Mouse (Mus musculus): ENCODE results near the gene Hnrnpl. TPM values are rescaled to one million over a fixed set of nuclear protein-coding genes. Genes with fewer than 3 reads are reported as not detected.

Gene Hnrnpl
- polyA plus RNA-seq (2012; ENCODE audit: insufficient read depth, insufficient read length, low replicate concordance, missing spikeins): 179 and 465 TPM in 2 replicates

DNA sequence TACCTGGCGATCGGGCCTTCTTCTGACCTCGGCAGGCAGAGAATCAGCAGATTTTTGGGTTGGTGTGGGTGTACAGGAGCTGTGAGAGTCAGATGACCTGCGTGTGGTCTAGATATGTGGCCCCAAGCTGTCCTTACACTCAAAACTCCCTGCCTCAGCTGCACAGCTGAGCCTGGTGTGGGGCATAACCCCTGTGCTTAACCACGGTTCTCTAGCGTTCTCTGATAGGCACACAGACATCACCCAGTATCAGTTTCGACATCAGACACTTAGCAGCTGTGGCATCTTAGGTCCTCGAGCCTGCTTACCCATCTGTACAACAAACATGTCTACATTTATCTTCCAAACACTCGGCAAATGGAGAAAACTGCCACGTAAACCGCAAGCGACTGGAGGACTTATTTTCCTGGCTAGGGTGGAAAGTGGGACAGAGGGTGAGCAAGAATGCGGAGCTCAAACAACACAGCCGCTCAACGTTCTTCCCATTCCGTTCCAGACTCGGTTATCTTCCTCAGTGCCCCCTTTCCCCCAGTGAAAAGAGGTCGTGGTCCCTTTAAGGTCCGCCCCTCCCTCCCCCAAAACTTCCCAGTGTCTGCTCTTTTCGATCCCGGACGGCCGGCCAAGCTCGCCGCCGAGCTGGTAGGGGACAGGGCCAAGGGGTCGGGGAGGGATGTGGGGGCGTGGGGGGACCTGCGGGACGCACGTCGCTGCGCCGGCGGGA is at the start of gene Hnrnpl:
Gene Hnrnpl (plus strand): TSS at position 321 of the 721 bp plus-strand sequence.
- H3K4me3 ChIP-seq (ENCODE audit: insufficient read depth, low read depth, low read length): peak within 1 kb of the TSS; percentile 73
- TF ChIP-seq CTCF (IDR thresholded peaks at IDR 0.05; ENCODE audit: insufficient read depth, low read depth, low read length): no peak
- TF ChIP-seq POLR2A (IDR thresholded peaks at IDR 0.05; ENCODE audit: insufficient read depth, low read depth, low read length): no peak
- peak within 1 kb of the TSS; percentile 92 for H3K27ac ChIP-seq (ENCODE audit: insufficient read depth, low read depth, low read length)
- WGBS: 1% methylated on average over 35 of the region's 35 CpGs
- peaks cover 16% of the 10 kb centered on the region for H3K4me1 ChIP-seq (ENCODE audit: control insufficient read depth, insufficient read depth, low read length)

DNA sequence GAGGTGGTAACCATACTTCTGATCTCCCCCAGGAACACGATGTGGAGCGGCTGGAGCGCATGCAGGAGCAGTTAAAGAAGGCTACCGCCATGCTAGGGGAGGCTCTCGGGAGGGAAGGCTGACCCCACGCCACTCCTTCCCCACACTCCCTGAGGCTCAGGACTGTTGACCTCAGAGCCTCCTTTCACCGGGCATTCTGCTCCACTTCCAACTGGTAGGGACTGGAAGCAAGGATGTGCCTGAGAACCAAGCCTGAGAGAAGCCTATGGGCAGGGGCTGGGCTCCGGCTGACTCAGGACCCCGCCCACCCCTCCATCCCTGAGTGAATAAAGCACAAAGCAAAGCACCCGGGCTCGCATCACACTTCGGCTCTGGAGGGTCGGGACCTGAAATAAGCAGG is 49.7 kb upstream of the Hnrnpl start:
- Histone ChIP-seq H3K4me1 (ENCODE audit: control insufficient read depth, insufficient read depth, low read length) (peaks cover 8% of the 10 kb centered on the region), H3K27ac (ENCODE audit: insufficient read depth, low read depth, low read length) (no peak overlapping the region), H3K4me3 (ENCODE audit: insufficient read depth, low read depth, low read length) (no peak overlapping the region)
- 80% methylated on average over 13 of the region's 13 CpGs for WGBS
- no peak for TF ChIP-seq POLR2A (IDR thresholded peaks at IDR 0.05; ENCODE audit: insufficient read depth, low read depth, low read length)
- no peak for TF ChIP-seq CTCF (IDR thresholded peaks at IDR 0.05; ENCODE audit: insufficient read depth, low read depth, low read length)

DNA sequence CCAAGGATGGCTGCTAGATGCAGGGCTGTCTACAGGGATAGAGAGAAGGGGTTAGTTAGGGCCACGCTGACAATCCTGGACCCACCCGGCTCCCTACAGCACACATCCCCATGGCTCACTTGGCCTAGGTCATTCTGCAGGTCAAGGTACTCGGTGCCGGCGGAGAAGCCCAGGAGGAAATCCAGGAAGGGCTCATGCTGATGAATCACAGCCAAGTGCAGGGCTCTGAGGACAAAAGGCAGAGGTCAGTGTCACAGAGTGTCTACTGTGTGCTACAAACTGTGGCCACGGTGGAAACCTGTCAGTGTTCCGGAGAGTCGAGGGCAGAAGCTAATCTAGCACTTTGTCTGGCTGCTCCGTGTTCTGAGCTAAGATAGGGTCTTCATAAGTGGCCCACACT is 46.4 kb upstream of the Hnrnpl start:
- TF ChIP-seq POLR2A (IDR thresholded peaks at IDR 0.05; ENCODE audit: insufficient read depth, low read depth, low read length) (no peak), CTCF (IDR thresholded peaks at IDR 0.05; ENCODE audit: insufficient read depth, low read depth, low read length) (no peak)
- Histone ChIP-seq H3K4me1 (ENCODE audit: control insufficient read depth, insufficient read depth, low read length) (peaks cover 3% of the 10 kb centered on the region), H3K27ac (ENCODE audit: insufficient read depth, low read depth, low read length) (no peak overlapping the region), H3K4me3 (ENCODE audit: insufficient read depth, low read depth, low read length) (no peak overlapping the region)
- 92% methylated on average over 9 of the region's 9 CpGs for WGBS

DNA sequence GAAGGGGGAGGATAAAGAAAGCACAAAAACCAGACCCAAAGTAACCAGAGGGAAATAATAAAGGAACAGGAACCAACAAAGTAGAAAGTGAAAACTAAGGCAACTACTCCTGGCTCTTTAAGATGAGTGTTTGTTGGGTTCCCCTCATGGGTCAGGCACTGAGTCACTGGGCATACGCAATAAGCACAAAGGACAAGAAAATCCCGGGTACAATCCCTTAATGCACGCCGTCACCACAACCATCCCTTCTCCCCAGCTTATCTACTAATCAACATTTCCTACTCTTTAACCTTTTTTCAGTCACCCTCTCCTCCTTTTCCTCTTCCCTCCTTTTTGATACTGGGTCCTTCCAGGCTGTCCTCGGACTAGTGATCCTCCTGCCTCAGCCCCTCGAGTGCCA is 43.1 kb upstream of the Hnrnpl start:
- H3K27ac ChIP-seq (ENCODE audit: insufficient read depth, low read depth, low read length): no peak overlapping the region
- H3K4me3 ChIP-seq (ENCODE audit: insufficient read depth, low read depth, low read length): no peak overlapping the region
- peaks cover 11% of the 10 kb centered on the region for H3K4me1 ChIP-seq (ENCODE audit: control insufficient read depth, insufficient read depth, low read length)
- WGBS: 75% methylated on average over 6 of the region's 6 CpGs
- TF ChIP-seq POLR2A (IDR thresholded peaks at IDR 0.05; ENCODE audit: insufficient read depth, low read depth, low read length): no peak
- TF ChIP-seq CTCF (IDR thresholded peaks at IDR 0.05; ENCODE audit: insufficient read depth, low read depth, low read length): no peak

DNA sequence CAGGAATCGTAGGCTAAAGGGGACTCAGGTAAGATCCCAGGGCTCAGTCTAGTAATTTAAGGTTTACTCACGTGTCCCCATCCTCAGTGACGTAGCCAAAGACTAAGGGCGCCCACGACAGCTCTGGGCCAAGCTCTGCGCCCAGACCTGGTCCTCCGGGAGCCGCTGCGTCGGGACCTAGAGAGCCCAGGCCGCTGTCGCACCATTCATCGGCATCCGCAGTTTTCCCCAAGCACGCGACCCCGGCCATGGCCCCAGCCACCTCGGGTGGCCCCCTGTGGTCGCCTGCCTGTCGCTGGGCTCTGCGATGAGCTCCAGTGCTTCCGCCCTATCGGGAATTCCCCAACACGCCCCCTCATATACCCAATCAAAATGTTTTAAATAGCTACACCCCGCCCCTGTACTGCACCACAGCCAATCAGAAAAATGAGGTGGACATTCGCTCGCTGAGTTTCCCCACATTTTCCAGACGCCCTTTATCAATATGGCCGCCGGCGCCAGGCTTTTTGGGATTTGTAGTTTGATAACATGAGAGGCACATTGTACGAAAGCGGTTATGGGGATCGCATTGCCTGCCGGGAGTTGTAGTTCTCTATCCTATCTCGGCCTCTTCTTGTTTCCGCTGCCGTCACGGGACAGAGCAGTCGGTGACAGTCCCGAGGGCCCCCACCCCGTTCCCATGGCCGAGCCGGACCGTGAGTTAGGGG is 42.0 kb upstream of the Hnrnpl start, which contains the start of gene Sirt2:
Gene Sirt2 (plus strand): TSS at position 563 of the 707 bp plus-strand sequence.
- under 1% methylated on average over 45 of the region's 45 CpGs for WGBS
- Histone ChIP-seq H3K27ac (ENCODE audit: insufficient read depth, low read depth, low read length) (0 out of 2 replicates have a peak within 1 kb of the TSS, but pooled peaks have one; percentile 55), H3K4me1 (ENCODE audit: control insufficient read depth, insufficient read depth, low read length) (peaks cover 11% of the 10 kb centered on the region), H3K4me3 (ENCODE audit: insufficient read depth, low read depth, low read length) (peak within 1 kb of the TSS; percentile 99)
- no peak for TF ChIP-seq CTCF (IDR thresholded peaks at IDR 0.05; ENCODE audit: insufficient read depth, low read depth, low read length)
- TF ChIP-seq POLR2A (IDR thresholded peaks at IDR 0.05; ENCODE audit: insufficient read depth, low read depth, low read length): peak; percentile 42; the same call in 1 of the 2 replicates

DNA sequence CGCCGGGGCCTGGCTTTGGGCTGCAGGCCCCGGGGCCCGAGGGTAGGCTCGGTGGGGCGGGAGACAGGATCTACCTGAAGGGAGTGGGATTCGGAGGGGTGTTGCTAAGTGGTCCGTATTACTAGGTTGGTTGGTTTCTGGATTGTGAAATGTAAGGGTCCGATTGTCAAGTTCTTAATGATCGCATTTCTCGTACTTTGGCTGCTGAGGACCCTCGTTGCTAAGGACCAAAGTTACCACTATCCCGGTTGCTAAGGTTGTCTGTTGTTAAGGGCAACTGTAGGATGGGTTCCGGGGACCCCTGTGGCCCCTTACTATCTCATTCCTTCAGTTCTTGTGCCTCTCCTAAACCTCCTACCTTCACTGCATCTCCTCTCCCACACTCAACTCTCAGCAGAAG is 41.4 kb upstream of the Hnrnpl start:
- Histone ChIP-seq H3K27ac (ENCODE audit: insufficient read depth, low read depth, low read length) (no peak overlapping the region), H3K4me3 (ENCODE audit: insufficient read depth, low read depth, low read length) (peak overlapping the region; percentile 56), H3K4me1 (ENCODE audit: control insufficient read depth, insufficient read depth, low read length) (peaks cover 11% of the 10 kb centered on the region)
- under 1% methylated on average over 14 of the region's 14 CpGs for WGBS
- TF ChIP-seq POLR2A (IDR thresholded peaks at IDR 0.05; ENCODE audit: insufficient read depth, low read depth, low read length) (no peak), CTCF (IDR thresholded peaks at IDR 0.05; ENCODE audit: insufficient read depth, low read depth, low read length) (no peak)

DNA sequence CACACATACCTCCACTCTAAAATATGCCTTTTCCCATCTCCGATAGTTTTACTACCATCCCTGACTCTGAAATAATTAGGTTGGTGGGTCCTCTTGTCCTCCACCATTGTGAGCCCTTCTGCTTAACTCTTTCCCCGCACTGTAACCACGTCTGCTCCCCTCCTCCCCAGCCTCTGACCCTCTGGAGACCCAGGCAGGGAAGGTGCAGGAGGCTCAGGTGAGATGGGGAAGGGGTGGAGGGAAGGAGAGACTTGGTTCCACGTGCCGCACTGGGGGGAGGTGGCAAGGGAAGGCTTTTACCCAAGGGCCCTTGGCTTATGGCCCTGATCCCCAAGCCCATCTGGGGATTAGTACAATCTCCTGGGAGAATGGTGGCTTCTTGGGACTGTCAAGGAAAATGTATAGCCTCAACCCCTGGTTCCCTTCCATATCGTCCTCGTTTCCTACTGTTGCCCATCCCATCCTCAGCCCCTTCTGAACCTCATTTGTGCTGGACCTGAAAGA is 40.8 kb upstream of the Hnrnpl start, which contains the start of gene Nfkbib:
Gene Nfkbib (minus strand): TSS at position 51 of the 504 bp plus-strand sequence.
- H3K4me3 ChIP-seq (ENCODE audit: insufficient read depth, low read depth, low read length): peak within 1 kb of the TSS; percentile 99
- peaks cover 11% of the 10 kb centered on the region for H3K4me1 ChIP-seq (ENCODE audit: control insufficient read depth, insufficient read depth, low read length)
- TF ChIP-seq CTCF (IDR thresholded peaks at IDR 0.05; ENCODE audit: insufficient read depth, low read depth, low read length) (no peak), POLR2A (IDR thresholded peaks at IDR 0.05; ENCODE audit: insufficient read depth, low read depth, low read length) (no peak)
- no peak within 1 kb of the TSS for H3K27ac ChIP-seq (ENCODE audit: insufficient read depth, low read depth, low read length)
- WGBS: 45% methylated on average over 7 of the region's 7 CpGs

DNA sequence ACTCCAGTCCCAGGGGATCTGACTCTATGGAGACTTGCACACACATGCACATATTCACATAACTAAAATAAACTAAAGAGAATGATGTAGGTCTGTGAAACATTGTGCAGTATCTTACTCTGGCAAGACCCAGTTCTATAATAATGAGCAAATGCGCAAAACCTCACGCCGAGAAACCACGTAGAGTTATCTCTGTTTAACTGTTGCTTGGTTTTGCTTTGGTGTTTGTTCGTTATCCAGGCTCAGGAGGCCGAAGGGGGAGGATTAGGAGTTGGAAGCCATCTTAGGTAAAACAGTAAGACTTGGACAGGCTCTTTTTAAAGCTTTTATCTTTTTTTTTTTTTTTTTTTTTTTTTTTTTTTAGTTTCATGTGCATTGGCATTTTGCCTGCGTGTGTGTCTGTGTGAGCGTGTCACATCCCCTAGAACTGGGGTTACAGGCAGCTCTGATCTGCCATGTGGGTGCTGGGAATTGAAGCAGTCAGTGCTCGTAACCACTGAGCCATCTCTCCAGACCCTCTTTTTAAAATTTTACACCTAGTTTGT is 38.9 kb upstream of the Hnrnpl start:
- 89% methylated on average over 9 of the region's 9 CpGs for WGBS

More for the DNA sequence above, 38.9 kb upstream of the Hnrnpl start:
- H3K4me1 ChIP-seq (ENCODE audit: control insufficient read depth, insufficient read depth, low read length): peaks cover 11% of the 10 kb centered on the region
- TF ChIP-seq POLR2A (IDR thresholded peaks at IDR 0.05; ENCODE audit: insufficient read depth, low read depth, low read length) (no peak), CTCF (IDR thresholded peaks at IDR 0.05; ENCODE audit: insufficient read depth, low read depth, low read length) (no peak)
- H3K27ac ChIP-seq (ENCODE audit: insufficient read depth, low read depth, low read length): no peak overlapping the region
- no peak overlapping the region for H3K4me3 ChIP-seq (ENCODE audit: insufficient read depth, low read depth, low read length)
